Mouse (Mus musculus) limb, embryonic 13.5 days (tissue): ENCODE measurements around the gene Tspyl4. TPM values are rescaled to one million over a fixed set of nuclear protein-coding genes. Genes with fewer than 3 reads are reported as not detected.

Experiments used
- ATAC-seq: fragments of 200-750 bp; cut with Nextera tagmentation; 2 replicates; pipeline ENCODE4 v1.8.0; 2017; ENCODE audit warnings: low read depth, moderate number of reproducible peaks, moderate TSS enrichment; ENCODE audit not compliant: low FRiP score
- H3K27ac ChIP-seq: fragments of 300-500 bp; sonication (generic); 2 replicates; pipeline ENCODE4 v1.5.1; 2015; ENCODE audit warnings: inconsistent platforms, mild to moderate bottlenecking, moderate library complexity
- H3K27me3 ChIP-seq: fragments of 300-500 bp; sonication (generic); 2 replicates; pipeline ENCODE4 v1.6.1; 2015; ENCODE audit warnings: mild to moderate bottlenecking, inconsistent platforms
- H3K36me3 ChIP-seq: fragments of 300-500 bp; sonication (generic); 2 replicates; pipeline ENCODE4 v1.6.1; 2015; ENCODE audit warnings: inconsistent platforms, mild to moderate bottlenecking, moderate library complexity
- H3K4me1 ChIP-seq: fragments of 300-500 bp; sonication (generic); 2 replicates; pipeline ENCODE4 v1.6.1; 2015; ENCODE audit warnings: inconsistent platforms
- H3K4me2 ChIP-seq: fragments of 300-500 bp; sonication (generic); replicated peaks from 2 replicates; pipeline ENCODE4 v1.6.1; 2015; ENCODE audit warnings: inconsistent platforms, mild to moderate bottlenecking, moderate library complexity
- H3K4me3 ChIP-seq: fragments of 300-500 bp; sonication (generic); 2 replicates; pipeline ENCODE4 v1.5.1; 2015; ENCODE audit warnings: moderate library complexity, mild to moderate bottlenecking, inconsistent platforms
- H3K9ac ChIP-seq: fragments of 300-500 bp; sonication (generic); 2 replicates; pipeline ENCODE4 v1.6.1; 2015; ENCODE audit warnings: mild to moderate bottlenecking, inconsistent platforms
- H3K9me3 ChIP-seq: fragments of 300-500 bp; sonication (generic); 2 replicates; pipeline ENCODE4 v1.6.1; 2016; ENCODE audit warnings: inconsistent platforms
- WGBS: fragments of 180-500 bp; shearing (Covaris S2); methylation state at CpG from one replicate; pipeline ENCODE4 v1.1.7; 2015; 5-methylcytosine and 5-hydroxymethylcytosine counted together
- polyA plus RNA-seq: library from polyadenylated mRNA; unstranded; fragments of >200 nt; fragmentation: Nextera tagmentation; extraction: Ambion mirVana; gene quantifications from 2 replicates; pipeline ENCODE4 v1.2.1, GENCODE M21; 2015

The Tspyl4 gene
- polyA plus RNA-seq, 1 experiment from 2014 or later: 24.7 TPM

- Histone ChIP-seq H3K27me3 (no peaks in the 10 kb centered on the region), H3K4me2 (no peak overlapping the region), H3K36me3 (no peaks in the 10 kb centered on the region), H3K9ac (no peak overlapping the region), H3K9me3 (no peaks in the 10 kb centered on the region), H3K4me3 (no peak overlapping the region), H3K4me1 (no peaks in the 10 kb centered on the region), H3K27ac (no peak overlapping the region)
- ATAC-seq: peak; percentile 75; the same call in 1 of the 2 replicates
- 2% methylated on average over 2 of the region's 2 CpGs for WGBS
Observed at GRCm38 (mm10) chr10:34328310-34328709, 31.1 kb downstream of the Tspyl4 start.

- no peak for ATAC-seq
- WGBS: 59% methylated on average over 6 of the region's 6 CpGs
- Histone ChIP-seq H3K4me1 (no peaks in the 10 kb centered on the region; the same call in 1 of the 2 replicates), H3K9ac (no peak overlapping the region), H3K9me3 (no peaks in the 10 kb centered on the region; the same call in 1 of the 2 replicates), H3K4me3 (no peak overlapping the region), H3K4me2 (no peak overlapping the region), H3K36me3 (no peaks in the 10 kb centered on the region), H3K27ac (no peak overlapping the region), H3K27me3 (no peaks in the 10 kb centered on the region)
Observed at GRCm38 (mm10) chr10:34341014-34341413, 43.8 kb downstream of the Tspyl4 start.

DNA sequence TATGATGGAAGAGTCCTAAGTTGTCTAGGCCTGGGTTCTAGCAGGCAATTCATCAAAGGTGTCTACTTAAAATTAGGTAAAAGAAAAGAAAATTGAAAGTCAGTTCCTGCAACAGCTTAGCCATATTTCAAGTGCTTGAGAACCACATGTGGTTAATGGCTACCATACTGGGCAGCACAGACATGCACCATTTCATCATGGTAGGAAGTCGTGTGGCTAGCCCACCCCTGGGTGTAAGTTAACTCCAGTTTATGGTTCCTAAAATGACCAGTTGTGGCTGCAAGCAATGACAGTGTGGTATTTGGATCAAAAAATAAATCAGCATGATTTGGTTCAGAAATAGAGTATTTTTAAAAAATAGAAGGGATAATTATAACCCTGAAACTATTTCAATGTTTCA, 44.6 kb downstream of the Tspyl4 start:
- no peak for ATAC-seq
- Histone ChIP-seq H3K9ac (no peak overlapping the region), H3K27me3 (no peaks in the 10 kb centered on the region), H3K27ac (no peak overlapping the region), H3K9me3 (no peaks in the 10 kb centered on the region), H3K4me2 (no peak overlapping the region), H3K4me1 (no peaks in the 10 kb centered on the region; the same call in 1 of the 2 replicates), H3K36me3 (no peaks in the 10 kb centered on the region), H3K4me3 (no peak overlapping the region)
- 42% methylated on average over 1 of the region's 1 CpGs for WGBS

Other genes starting within 250 kb of the Tspyl4 start
- gene Calhm5, start 200.9 kb upstream of the Tspyl4 start, polyA plus RNA-seq: 0.45 and 0.51 TPM in 2 replicates
- gene Calhm6, start 169.5 kb upstream of the Tspyl4 start, polyA plus RNA-seq: 1.0 and 1.3 TPM in 2 replicates
- 44.0 and 44.5 TPM in 2 replicates for gene Dse, start 89.7 kb upstream of the Tspyl4 start, polyA plus RNA-seq
- gene Tspyl1, start 15.3 kb upstream of the Tspyl4 start, polyA plus RNA-seq: 91.0 and 93.1 TPM in 2 replicates
- 1.6 and 4.3 TPM in 2 replicates for gene Col10a1, start 92.5 kb downstream of the Tspyl4 start, polyA plus RNA-seq
- gene Nt5dc1, start 121.1 kb downstream of the Tspyl4 start, polyA plus RNA-seq: 8.5 and 10.5 TPM in 2 replicates
- gene Frk, start 186.0 kb downstream of the Tspyl4 start, polyA plus RNA-seq: 9.0 and 10.6 TPM in 2 replicates